Mouse (Mus musculus) erythroblast, adult 5-6 weeks (primary cell): ENCODE measurements around the gene Rap1b. TPM values are rescaled to one million over a fixed set of nuclear protein-coding genes. Genes with fewer than 3 reads are reported as not detected.

Experiments
- total RNA-seq, 2 experiments: library from RNA; stranded (forward) in 1 of 2; stranded (reverse) in 1 of 2; fragments of 150-400 nt in 1 of 2; fragments of 200-764, 138-1000 nt in 1 of 2; gene quantifications; 2 replicates each; pipeline versions ENCODE4 v1.2.3 to v1.2.4; 2015 to 2017; ENCODE audit warnings: low replicate concordance in 2 of 2

Rap1b gene
- total RNA-seq, 2 experiments from 2014 or later: 33.7 to 134 TPM

Other genes with a start within 250 kb of the Rap1b start
- 0.63 TPM in 1 of 2 replicates, not detected in the other for gene Cpm, start 216.5 kb downstream of the Rap1b start, total RNA-seq (2015; ENCODE audit: low replicate concordance)
- 0.60 TPM in 1 of 2 replicates, not detected in the other for gene Cpm, start 216.5 kb downstream of the Rap1b start, total RNA-seq (2017; ENCODE audit: low replicate concordance)
- 29.8 and 38.7 TPM in 2 replicates for gene Mdm2, start 135.3 kb downstream of the Rap1b start, total RNA-seq (2015; ENCODE audit: low replicate concordance)
- 28.7 and 41.1 TPM in 2 replicates for gene Mdm2, start 135.3 kb downstream of the Rap1b start, total RNA-seq (2017; ENCODE audit: low replicate concordance)
- gene Slc35e3, start 99.7 kb downstream of the Rap1b start, total RNA-seq (2015; ENCODE audit: low replicate concordance): 0.38 and 0.84 TPM in 2 replicates
- gene Slc35e3, start 99.7 kb downstream of the Rap1b start, total RNA-seq (2017; ENCODE audit: low replicate concordance): 0.43 and 1.1 TPM in 2 replicates
- gene Nup107, start 53.3 kb downstream of the Rap1b start, total RNA-seq (2015; ENCODE audit: low replicate concordance): 14.6 and 42.2 TPM in 2 replicates
- gene Nup107, start 53.3 kb downstream of the Rap1b start, total RNA-seq (2017; ENCODE audit: low replicate concordance): 24.7 and 26.9 TPM in 2 replicates